Mouse (Mus musculus) thymus, postnatal 25 days (tissue): ENCODE results near the gene Ccnt2.

ENCODE experiments used
- DNase-seq: peaks from one replicate; pipeline ENCODE4 v3.0.0; 2022

Ccnt2 gene

DNA sequence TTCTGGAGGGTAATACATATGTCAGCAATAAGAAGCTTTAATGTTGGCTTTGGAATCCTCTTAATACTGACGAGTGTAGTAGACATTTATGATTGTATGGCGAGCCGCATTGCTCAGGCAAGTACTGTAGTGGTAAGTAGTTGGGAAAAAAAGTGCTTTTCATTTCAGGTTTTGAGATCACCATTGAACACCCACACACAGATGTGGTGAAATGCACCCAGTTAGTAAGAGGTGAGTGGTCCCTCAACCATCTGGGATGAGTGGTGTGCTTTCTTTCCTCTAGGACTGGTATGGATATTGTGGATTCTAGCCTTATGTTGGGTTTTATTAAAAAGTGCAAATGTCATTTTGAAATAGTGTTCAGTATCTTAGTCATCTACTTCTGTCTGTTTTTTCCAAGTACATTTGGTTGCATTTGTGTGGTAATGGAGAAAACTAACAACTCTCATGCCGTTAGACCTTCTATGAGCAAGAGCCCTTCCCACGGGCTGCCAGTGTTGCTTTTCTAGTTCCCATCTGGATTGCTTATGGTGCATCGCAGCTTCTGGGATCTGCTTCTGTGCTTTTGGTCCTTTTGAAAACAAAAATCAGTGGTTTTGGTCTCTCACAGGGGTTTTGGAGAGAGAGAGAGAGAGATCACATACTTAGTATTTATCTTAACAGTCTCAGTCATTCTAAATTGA is 21.3 kb downstream of the Ccnt2 start:
- DNase-seq = no peak

DNA sequence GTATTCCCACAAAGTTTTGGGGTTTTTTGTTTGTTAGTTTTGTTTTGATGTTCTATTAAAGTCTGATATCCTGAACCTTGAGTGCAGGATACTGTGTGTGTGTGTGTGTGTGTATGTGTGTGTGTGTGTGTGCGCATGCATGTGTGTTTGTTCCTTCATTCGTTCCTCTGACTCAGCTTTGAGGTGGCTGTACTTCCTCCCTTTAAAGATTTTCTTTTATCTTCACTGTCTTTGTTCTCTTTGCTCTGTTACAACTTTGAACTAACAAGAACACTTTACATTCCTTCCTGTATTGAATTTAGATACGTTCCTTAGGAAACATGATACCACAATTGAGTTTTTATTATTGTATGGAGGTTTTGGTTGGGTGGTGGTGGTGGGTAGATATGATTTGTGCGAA is 22.4 kb downstream of the Ccnt2 start:
- peak; percentile 24 for DNase-seq

- DNase-seq = no peak
Observed at GRCm38 (mm10) chr1:127796752-127797151, 22.8 kb downstream of the Ccnt2 start.

DNA sequence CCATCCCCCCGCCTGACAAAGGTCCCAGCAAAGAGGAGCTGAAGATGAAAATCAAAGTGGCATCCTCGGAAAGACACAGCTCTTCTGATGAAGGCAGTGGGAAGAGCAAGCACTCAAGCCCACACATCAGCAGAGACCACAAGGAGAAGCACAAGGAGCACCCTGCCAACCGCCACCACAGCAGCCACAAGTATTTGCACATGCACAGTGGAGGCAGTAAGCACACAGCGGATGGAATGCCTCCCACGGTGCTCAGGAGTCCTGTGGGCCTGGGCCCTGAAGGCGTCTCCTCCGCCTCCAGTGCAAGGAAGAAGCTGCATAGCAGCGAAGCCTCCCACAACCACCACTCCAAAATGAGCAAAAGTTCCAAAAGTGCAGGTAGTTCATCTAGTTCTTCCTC is 29.0 kb downstream of the Ccnt2 start:
- DNase-seq = no peak

DNA sequence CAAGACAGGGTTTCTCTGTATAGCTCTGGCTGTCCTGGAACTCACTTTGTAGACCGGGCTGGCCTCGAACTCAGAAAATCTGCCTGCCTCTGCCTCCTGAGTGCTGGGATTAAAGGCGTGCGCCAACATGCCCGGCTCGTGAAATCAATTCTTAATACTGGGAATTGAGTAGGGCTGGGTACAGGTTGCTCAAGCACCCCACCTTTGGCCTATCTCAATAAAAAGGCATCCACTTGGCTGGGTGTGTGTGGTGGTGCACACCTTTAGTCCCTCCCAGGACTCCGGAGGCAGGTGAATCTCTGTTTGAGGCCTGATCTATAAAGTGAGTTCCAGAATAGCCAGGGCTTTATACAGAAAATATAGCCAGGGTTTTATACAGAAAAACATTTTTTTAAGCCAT is 34.7 kb downstream of the Ccnt2 start:
- DNase-seq = no peak

GRCm38 (mm10) chr1:127812929-127813328 is 39.0 kb downstream of the Ccnt2 start:
- no peak for DNase-seq

DNA sequence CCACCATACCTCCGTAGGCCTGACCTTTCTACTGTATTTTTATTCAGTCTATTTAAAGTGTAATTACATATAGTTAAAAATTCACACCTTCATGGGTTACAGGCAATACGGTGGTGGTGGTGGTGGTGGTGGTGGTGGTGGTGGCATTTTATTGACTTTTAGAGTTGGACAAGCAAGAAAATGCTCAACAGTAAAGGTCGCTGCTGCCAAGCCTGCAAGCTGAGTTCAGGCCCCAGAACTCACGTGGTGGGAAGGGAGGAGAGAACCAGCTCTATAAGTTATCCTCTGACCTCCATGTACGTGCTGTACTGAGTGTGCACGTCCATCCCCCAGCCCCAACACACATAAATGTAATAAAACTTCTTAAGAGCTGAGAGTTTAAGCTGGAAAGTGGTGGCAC is 42.4 kb downstream of the Ccnt2 start:
- no peak for DNase-seq

DNA sequence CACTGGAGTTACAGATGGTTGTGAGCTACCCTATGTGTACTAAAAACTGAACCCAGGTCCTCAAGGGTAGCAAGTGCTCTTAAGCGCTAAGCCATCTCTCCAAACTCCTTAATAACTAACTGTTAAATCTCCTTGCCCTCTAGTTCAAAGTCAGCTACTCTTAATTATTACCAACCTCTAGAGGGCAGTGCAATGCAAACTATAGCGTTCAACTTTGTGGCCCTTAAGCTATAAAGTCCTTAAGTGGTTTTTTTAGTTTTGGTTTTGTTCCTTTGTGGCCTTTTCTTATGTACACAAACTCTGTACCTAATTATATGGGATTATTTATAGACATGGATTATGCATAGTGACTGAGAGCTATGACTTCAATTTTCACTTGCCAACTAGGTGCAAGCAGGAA is 53.4 kb downstream of the Ccnt2 start:
- peak; percentile 26 for DNase-seq

DNA sequence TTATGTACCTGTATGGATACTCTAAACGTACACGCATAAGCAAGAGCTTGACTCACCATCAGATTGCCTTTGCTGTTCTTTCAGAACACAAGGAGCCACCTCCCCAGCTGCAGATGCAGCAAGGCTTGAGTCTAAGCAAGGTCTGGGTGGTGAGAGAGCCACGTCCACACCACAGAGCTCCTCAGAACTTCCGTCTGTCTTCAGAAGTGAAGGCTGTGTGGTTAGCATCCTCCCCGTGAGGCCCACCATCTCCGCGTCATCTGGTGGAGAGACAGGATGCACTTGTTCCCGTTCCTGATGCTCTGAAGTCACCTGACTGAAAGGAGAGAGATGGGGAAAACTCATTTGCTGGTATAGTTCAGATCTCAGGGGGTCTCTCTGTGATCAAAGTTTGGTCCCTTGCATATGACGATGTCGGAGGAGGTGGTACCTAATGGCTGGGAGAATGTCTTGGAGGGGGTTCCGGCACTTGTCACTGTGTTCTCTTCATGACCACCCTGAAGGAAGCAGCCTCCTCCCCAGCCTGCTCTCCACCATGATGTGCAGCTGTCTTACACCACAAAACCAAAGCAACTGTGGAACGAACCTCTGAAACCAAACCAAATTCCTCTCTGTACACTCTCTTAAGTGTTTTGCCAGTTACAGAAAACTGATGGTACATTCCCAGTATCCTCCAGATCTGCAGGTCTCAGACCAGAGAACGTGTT is 56.4 kb downstream of the Ccnt2 start:
- peak; percentile 75 for DNase-seq

- no peak for DNase-seq
Observed at GRCm38 (mm10) chr1:127833714-127834113, 59.8 kb downstream of the Ccnt2 start.

GRCm38 (mm10) chr1:127834202-127834601 is 60.2 kb downstream of the Ccnt2 start:
- no peak for DNase-seq

- DNase-seq = no peak
Observed at GRCm38 (mm10) chr1:127836619-127837018, 62.7 kb downstream of the Ccnt2 start.

GRCm38 (mm10) chr1:127838602-127839001 is 64.6 kb downstream of the Ccnt2 start:
- DNase-seq = no peak

DNA sequence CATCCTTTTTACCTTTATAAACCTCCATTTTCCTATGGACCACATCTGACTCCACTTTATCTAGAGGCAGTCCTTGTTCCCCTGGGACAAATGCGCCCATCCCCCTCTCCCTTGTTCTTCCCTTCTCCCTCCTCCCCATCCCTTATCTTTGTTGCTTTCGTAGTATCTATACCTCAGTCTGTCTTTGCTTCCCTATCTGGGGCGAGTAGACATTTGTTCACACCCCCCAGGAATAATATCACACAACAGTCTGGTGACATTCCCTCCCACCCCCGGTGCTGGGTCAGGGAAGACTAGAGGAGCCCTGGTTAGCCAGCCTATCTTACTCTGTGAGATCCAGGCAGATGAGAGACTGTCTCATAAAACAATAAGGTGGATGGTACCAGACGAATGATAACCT is 71.5 kb downstream of the Ccnt2 start:
- no peak for DNase-seq

GRCm38 (mm10) chr1:127850075-127850610 is 76.2 kb downstream of the Ccnt2 start:
- DNase-seq = peak; percentile 17

- DNase-seq = no peak
Observed at GRCm38 (mm10) chr1:127854486-127855222, 80.7 kb downstream of the Ccnt2 start, which contains the start of gene Map3k19. TSS of gene Map3k19 (minus strand) at chr1:127855031.
